Mouse (Mus musculus) frontal cortex, postnatal 10 days (tissue): Measurements from ENCODE around the gene Rbm25.

ENCODE experiments used
- DNase-seq, 2 experiments: peaks; one replicate each; pipeline ENCODE4 v3.0.0; 2022; ENCODE audit warnings: low spot score in 2 of 2, mixed read lengths in 1 of 2

Gene Rbm25

GRCm38 (mm10) chr12:83650346-83650745, 19.3 kb downstream of the Rbm25 start:
- no peak for DNase-seq

GRCm38 (mm10) chr12:83651414-83651813, 20.4 kb downstream of the Rbm25 start:
- DNase-seq: no peak

- no peak for DNase-seq
Measured at GRCm38 (mm10) chr12:83685466-83685865, 54.4 kb downstream of the Rbm25 start.

GRCm38 (mm10) chr12:83686575-83687350, 55.7 kb downstream of the Rbm25 start:
- DNase-seq: no peak

GRCm38 (mm10) chr12:83687934-83688315, 56.9 kb downstream of the Rbm25 start, which contains the start of gene Psen1:
Gene Psen1, plus strand, starts transcription at chr12:83688152.
- DNase-seq: peak; percentile 90 to 92

GRCm38 (mm10) chr12:83688316-83689086, 57.5 kb downstream of the Rbm25 start:
- DNase-seq: peak in 1 of 2 experiments; percentile 37

- no peak for DNase-seq
Measured at GRCm38 (mm10) chr12:83689087-83689432, 58.0 kb downstream of the Rbm25 start.

GRCm38 (mm10) chr12:83694011-83694410, 63.0 kb downstream of the Rbm25 start:
- no peak for DNase-seq

- DNase-seq: no peak
Measured at GRCm38 (mm10) chr12:83694669-83695068, 63.6 kb downstream of the Rbm25 start.

GRCm38 (mm10) chr12:83698637-83699036, 67.6 kb downstream of the Rbm25 start:
- DNase-seq: no peak

GRCm38 (mm10) chr12:83701608-83702007, 70.6 kb downstream of the Rbm25 start:
- DNase-seq: no peak

GRCm38 (mm10) chr12:83702796-83703195, 71.8 kb downstream of the Rbm25 start:
- no peak for DNase-seq

GRCm38 (mm10) chr12:83706951-83707350, 75.9 kb downstream of the Rbm25 start:
- DNase-seq: no peak

GRCm38 (mm10) chr12:83708160-83709092, 77.4 kb downstream of the Rbm25 start:
- DNase-seq: no peak

GRCm38 (mm10) chr12:83709934-83710333, 78.9 kb downstream of the Rbm25 start:
- no peak for DNase-seq

GRCm38 (mm10) chr12:83713749-83714148, 82.7 kb downstream of the Rbm25 start:
- DNase-seq: no peak

GRCm38 (mm10) chr12:83716416-83717184, 85.6 kb downstream of the Rbm25 start:
- DNase-seq: no peak

- DNase-seq: no peak
Measured at GRCm38 (mm10) chr12:83719431-83719830, 88.4 kb downstream of the Rbm25 start.

- DNase-seq: no peak
Measured at GRCm38 (mm10) chr12:83721281-83721680, 90.2 kb downstream of the Rbm25 start.

- no peak for DNase-seq
Measured at GRCm38 (mm10) chr12:83723037-83723436, 92.0 kb downstream of the Rbm25 start.
